Mouse (Mus musculus) olfactory bulb, adult 2 months (tissue): Measurements from ENCODE around the gene Crocc.

Source experiments
- CTCF ChIP-seq: fragments of 200-500 bp; IDR thresholded peaks from 2 replicates; pipeline ENCODE4 v1.5.1; 2012; ENCODE audit warnings: low read depth, mild to moderate bottlenecking, low read length, moderate library complexity; ENCODE audit not compliant: insufficient read depth
- POLR2A ChIP-seq: fragments of 200-500 bp; IDR thresholded peaks from 2 replicates; pipeline ENCODE4 v1.6.1; 2012; ENCODE audit warnings: mild to moderate bottlenecking, low read depth, low read length, moderate library complexity; ENCODE audit not compliant: insufficient read depth

DNA sequence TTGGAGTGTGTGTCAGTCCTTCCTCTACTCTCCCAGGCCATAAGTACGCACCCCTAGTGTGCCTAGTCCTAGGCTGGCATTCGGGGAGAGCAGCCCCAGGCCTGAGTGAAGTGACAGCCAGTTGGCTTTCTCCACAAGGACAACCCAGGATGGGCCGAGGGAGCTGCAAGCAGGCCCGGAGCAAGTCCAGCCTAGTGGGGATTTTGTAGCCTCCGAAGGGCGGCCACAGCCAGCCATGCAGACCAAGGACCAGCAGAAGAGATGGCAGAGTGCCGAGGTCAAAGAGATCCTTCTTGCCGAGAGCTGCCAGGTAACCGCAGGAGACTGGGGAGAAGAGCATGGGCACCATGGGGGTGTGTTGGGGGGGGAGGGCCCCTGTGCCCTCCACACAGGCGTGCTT is 34.7 kb upstream of the Crocc start:
- TF ChIP-seq CTCF (no peak), POLR2A (no peak)
